Mouse (Mus musculus) layer of hippocampus, adult 11-12 months (tissue): ENCODE data around the gene Zfand3.
A peak's percentile ranks its signal among the peaks of the same experiment; 100 is the strongest.

Experiments
- DNase-seq: peaks from one replicate; pipeline ENCODE4 v3.0.0; 2022; ENCODE audit warnings: low spot score

The Zfand3 gene

DNA sequence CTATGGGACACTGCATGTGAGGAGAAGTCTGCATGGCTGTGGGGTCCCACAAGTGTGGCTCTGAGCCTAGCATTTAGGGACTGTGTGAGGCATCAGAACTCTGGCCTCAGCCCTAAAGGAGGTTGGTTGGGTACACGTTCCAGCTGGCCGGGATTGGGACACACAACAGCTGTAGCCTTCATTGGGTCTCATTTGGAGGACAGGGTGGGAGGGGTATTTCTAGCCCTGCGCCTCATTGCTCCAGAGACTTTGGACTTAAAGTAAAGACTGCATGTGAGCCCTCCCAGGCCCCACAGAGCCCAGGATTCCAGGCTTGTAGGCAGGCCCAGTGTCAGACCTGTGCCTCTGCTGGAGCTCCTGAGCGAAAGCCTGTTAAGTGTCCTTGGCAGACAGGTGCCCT, 225.9 kb downstream of the Zfand3 start:
- DNase-seq, result no peak

DNA sequence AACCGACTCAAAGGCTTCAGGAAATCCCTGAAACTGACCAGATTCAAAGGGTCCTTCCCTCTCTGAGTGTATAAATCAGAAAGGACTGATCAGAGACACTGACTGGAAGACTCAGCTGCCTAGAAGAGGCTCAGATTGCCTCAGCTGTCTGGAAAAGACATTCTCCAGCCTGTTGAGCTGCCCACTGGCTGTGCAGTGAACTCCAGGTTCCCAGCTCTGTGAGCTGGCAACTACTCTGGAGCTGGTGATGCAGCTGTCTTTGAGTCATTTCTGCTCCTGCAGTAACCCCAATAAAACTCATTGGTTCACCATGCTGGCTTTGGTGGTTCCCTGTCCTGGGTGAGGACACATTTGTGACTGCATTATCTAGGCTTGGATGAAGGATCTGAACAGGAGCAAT, 226.9 kb downstream of the Zfand3 start:
- no peak for DNase-seq

DNA sequence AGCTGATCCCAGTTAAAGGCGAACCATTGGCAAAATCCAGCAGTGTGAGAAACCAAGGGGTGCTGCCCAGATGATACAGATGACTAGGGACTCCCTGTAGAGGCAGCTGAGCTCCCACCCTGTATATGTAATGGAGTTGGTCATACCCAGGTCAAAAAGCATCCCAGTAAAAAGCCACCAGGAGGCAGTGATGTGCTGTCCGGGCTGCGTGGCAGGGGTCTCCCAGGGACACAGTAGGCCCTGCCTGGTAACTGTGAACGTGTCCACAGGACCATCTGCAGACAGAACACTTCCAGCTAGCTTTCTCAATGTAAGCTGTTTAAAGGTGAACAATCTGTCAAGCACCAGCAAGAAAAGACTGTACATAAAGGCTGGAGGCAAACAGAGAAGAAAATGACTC, 228.2 kb downstream of the Zfand3 start:
- DNase-seq, result no peak

DNA sequence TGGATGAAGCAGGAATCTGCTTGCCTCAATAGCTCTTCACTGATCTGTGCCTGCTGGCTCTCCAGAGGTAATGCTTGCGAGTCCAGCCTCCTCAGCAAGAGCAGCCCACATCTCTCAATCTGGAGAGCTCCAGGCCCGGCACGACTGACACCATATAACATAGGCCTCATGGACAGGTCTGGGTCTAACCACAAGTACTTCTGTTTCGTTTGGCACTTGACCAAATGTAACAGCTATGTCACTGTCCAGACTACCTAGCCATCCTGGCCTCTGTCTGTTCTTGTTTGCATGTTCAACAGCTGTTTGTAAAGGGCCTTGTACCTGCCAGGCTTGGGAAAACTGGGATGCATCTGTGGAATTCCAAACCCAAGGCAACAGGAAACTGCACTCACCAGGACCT, 230.8 kb downstream of the Zfand3 start:
- no peak for DNase-seq

DNA sequence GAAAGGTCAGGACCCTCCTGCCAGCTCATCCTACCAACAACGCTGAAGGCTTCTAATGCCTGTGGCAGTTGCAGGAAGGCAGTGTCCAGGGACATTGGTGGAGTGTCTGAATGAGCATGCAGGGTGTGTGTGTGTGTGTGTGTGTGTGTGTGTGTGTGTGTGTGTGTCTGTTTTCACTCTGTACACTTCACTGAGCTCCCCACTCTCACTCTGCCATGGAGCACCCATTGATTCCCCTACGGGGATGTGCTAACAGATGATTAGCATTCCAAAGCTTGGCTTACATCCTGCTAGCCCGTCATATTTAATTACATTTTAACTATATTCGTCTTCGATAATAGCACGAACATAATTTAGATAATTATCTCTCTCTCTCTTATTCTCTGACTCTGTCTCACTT, 232.1 kb downstream of the Zfand3 start:
- no peak for DNase-seq

DNA sequence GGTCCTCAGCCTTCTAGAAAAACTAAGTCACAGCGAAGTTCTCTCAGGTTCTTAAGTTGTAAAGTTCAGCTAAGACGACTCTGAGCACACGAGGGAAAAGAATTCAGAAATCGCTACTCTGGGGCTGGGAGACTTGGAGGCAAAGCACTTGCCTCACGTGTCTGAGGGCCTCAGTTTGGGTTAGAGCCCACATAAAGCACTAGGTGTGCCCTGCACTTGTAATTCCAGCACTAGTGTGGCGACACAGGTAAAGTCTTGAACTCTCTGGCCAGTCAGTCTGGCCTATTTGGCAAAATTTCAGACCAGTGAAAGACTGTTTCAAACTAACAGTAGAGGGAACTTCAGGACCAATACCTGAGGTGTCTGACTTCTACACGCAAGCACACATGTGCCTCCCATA, 233.1 kb downstream of the Zfand3 start:
- DNase-seq, result no peak

DNA sequence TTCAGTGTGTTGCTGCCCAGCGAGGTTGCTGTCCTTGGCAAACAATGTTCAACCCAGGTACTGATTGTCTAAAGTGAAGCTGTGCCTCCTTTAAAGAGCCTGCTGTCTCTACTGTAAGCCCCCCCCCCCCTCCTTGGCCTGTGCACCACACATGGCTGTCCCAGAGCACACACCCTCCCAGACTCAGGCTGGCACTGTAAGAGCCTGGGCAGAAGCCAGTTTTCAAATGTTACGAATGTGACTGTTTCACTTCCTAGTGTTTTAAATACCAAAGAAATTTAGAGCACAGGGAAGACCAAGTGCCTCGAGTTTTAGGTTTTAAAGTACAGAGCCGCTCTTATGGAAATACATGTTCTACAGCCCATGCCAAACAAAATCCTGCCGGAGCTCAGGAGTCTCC, 234.9 kb downstream of the Zfand3 start:
- DNase-seq, result peak; percentile 41

DNA sequence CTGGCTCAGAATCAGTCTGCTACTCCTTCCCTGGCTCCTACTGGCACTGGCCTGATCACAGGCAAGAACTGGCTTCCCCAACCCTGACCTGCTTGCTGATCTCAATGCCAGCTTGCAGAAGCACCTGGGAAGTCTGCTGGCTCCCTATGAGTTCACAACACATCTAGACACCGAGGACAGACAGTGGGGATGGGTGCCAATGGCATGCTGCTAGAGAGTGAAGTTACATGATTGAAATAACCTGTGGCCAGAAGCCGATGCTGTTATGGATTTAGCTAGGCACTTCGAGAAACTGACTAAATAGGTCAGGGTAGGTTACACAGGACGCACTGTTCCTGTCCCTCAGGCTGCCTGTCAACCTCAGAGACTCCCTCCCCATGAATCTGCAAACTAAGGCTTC, 236.1 kb downstream of the Zfand3 start:
- no peak for DNase-seq

DNA sequence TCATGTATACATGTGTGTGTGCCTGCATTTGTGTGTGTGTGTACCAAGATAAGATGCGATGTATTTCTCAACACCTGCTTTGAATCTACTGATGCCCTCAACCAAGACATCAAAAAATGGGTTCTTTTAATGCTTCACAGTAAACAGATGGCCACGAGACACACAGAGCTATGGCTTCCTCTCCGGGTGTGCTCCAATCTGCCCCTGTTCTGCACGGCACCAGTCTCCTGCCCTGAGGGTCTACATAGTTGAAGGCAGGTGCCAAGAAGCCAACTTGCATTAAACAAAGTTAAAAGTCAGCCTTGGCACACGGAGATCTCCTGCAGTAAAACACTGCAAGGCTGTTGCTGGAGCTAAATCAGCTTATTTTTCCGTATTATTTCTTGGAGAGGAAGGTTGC, 236.5 kb downstream of the Zfand3 start:
- DNase-seq, result no peak

DNA sequence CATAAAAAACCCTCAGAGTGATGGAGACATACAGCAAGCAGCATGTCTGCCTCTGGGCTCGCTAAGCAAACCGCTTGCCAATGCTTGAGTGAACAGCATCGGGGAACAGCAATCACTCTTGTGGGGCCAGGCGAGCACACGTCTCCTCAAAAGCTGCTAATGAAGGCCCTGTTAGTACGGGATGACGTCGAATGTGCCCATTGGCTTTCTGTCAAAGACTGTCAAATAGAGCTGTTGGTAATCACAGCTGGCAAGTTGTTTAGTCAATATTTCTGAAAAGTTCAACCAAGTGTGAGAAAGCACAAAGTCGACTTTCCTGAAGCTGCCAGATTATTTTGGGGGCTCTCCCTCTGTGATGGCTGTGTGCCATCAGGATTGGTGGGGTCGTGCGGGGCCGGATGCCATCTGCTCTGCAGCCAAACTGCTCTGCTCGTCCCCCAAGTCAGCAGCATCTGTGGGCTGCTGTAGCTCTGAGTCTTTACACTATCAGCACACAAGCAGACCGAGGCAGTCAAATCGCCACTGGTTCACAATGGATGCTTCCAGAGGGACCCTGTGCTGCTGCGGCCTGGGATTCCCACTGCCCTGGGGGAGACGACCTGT, 237.3 kb downstream of the Zfand3 start:
- DNase-seq, result no peak

DNA sequence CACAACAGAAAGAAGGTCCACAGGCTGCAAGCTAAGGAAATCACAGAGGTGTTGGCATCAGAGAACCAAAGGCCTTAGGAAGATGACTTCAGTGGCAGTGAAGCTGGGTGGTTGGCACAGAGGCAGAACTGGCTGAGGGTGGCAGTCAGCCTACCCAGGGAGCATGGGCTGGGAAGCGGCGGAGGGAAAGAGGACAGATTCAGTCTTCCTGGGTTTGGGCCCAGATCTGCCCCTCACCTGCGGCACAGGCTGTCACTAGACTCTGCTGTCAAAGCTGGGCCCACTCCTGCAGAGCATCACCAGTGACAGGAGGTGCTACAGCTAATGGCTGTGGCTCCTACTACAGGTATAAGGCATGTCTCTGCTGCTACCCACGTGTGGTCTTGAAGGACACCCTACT, 238.1 kb downstream of the Zfand3 start:
- no peak for DNase-seq

DNA sequence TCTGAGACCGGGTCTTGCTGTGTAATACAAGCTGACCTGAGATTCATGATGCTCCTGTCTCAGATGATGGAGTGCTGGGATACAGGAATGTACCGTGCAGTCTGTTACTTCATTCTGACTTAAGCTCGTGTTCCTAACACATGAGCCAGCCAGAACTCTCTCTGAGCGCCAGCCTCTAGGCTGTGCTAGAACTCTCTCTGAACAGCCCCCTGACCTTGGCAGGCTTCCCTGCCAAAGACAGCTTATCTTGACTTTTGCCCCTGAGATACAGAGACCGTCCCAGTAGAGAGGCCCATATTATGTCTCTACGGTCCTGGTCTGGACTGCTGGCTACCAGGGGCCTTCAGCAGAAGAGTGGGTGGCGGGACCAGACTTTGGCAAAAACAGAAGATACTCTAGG, 239.0 kb downstream of the Zfand3 start:
- DNase-seq, result no peak

DNA sequence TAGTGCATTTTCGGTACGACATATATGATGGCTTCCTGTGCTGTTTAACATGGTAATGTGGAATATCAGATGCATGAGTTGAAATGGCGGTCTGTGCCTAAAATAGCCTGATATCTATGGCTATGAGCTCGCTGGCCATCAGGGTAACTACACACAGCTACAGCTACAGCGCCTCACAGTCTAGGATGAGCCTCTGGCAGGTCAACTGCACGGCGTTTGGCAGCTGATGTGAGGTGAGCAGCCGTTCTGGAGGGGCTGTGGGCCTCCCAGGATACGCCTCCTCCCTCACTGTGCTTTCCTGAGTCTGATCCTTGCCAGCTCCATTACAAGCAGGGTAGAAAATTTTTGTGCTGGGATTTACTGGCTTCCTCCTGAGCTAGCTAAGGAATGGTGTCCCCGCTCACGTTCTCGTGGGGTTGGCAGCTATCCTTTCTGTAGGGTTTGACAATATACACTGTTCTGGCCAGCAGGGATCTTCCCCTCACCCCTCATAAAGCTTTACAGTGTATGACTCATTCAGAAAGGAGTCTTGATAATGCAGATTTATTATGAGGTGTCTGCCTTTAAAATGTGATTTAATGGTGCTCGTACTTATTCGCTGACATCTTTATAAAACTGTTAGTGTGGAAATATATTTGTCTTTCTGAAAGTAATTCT, 240.2 kb downstream of the Zfand3 start:
- no peak for DNase-seq

DNA sequence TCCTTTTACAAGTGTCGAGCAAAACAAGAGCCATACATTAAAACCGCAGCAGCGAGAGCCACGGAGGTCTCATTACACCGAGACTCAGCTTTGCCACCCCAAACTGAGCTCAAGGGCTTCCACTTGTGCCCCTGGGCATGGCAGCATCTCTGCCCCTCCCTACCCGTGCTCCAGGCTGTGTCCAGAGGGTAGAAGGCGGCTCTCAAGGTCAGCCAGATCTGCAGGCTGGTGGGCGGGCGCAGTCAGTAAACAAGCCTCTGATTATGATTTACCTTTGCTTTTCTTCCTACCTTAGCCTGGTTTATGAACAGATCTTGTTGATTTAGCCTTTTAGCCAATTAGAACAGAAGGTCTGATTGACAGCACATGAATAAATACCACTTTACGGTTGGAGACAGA, 240.8 kb downstream of the Zfand3 start:
- DNase-seq, result no peak

DNA sequence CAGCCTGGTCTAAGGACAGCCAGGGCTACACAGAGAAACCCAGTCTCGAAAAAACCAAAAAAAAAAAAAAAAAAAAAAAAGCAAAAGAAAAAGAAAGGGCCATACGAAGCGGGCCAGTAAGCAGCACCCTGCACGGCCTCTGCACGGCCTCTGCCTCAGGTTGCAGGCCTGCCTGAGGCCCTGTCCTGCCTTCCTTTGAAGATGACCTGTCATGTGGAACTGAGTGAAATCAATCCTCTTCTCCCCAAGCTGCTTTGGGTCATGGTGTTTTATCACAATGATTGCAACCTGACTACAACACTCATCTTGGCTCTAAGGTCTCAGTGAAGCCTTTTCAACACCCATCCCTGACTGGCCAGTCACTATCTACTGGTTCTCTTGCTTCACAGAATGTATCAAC, 248.5 kb downstream of the Zfand3 start:
- DNase-seq, result no peak

DNA sequence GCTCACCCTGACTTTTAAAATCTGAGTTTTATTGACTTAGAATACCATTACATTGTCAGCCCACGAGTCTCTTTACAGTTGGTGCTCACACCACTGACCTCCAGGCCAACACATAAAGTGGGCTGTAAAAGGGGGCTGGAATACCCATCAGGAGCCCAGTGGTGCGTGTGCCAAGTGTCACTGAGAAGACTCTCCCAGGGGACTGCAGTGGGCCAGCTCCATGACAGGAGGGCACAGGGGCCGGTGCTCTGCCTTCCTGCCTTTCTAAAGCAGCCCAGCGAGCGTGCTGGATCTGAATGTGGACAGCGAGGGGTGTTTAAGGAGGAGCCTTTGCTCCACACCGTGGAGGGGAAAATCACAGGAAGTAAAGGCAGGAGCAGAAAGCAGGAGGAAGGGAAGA, 249.4 kb downstream of the Zfand3 start:
- DNase-seq, result no peak

DNA sequence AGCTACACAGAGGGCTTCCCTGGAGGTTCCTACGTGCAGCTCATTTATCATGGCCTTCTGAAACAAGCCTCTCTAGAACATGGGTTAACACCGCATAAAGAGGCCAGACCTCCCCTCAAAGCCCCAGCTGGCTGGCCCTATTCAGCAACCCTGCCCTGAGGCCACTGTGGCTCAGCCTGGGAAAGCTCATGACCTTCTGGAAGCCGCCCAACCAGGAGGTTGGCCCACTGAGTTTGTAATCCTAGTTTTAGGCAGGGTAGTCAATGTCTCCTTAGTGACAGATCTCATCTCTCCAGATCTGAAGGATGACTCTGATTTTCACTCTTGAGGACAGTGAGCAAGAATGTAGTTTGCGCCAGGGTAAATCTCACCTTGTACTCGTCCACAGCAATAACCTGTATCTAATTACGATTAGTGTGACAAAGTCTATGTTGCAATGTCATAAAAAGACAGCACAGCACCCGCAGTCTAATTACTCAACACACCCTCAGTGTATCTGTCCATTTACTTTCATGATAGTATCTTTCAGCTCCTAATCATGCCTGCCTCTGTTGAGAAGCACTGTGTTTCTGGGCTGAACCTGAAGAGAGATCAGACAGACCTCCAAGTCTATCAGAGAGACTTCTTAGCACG, 251.5 kb downstream of the Zfand3 start:
- DNase-seq, result no peak

DNA sequence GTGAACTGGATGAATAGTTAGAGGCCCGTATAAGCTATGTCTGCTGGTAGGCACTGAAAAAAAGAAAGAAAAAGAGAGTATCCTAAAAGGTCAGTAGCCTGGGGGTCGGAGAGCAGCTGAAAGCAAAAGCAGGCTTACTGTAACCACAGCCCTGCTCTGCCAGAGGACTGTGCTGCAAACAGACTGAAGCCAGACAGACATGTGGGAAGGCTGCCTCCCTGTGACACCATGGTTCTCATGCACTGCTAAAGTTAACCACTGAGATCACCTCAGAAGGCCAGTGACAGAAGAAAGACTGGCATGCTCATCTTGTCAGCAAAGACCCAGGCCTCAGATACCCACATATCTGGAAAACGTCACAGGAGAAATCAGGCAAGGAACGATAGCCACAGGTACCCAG, 253.9 kb downstream of the Zfand3 start:
- no peak for DNase-seq

DNA sequence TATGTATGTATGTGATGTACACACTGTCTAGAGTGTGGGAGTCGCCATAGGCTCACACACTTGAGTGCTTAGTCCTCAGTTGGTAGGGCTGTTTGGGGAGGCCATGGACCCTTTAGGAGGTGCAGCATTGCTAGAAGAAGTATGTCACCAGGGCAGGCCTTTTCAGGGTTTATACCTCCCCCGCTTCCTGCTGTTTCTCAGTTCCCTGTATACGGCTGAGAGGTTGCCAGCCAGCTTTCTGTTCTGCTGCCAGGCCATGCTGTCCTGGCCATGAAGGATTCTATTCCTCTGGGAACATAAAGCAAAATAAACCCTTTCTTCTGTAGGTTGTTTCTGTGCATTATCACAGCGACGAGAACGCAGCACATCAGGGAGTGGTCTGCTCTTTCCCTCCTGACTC, 255.4 kb downstream of the Zfand3 start:
- DNase-seq, result no peak
